Mouse (Mus musculus) kidney, adult 2 months (tissue): Measurements from ENCODE around the gene Zfp423. TPM values are rescaled to one million over a fixed set of nuclear protein-coding genes. Genes with fewer than 3 reads are reported as not detected.

Source experiments
- DNase-seq: peaks from one replicate; pipeline ENCODE4 v3.0.0; 2021
- H3K27ac ChIP-seq: fragments of 200-500 bp; 2 replicates; pipeline ENCODE4 v1.5.1; 2012; ENCODE audit warnings: low read depth, low read length, control low read depth, inconsistent platforms; ENCODE audit not compliant: insufficient read depth
- H3K27me3 ChIP-seq: fragments of 200-500 bp; replicated peaks from 2 replicates; pipeline ENCODE4 v1.6.1; 2012; ENCODE audit warnings: mild to moderate bottlenecking, moderate library complexity, low read length, inconsistent platforms; ENCODE audit not compliant: control insufficient read depth, insufficient read depth
- H3K36me3 ChIP-seq: fragments of 200-500 bp; 2 replicates; pipeline ENCODE4 v1.6.1; 2012; ENCODE audit warnings: mild to moderate bottlenecking, moderate library complexity, low read length, inconsistent platforms; ENCODE audit not compliant: control insufficient read depth, insufficient read depth
- H3K4me1 ChIP-seq: fragments of 200-500 bp; 2 replicates; pipeline ENCODE4 v1.6.1; 2011; ENCODE audit warnings: low read length; ENCODE audit not compliant: control insufficient read depth, insufficient read depth
- H3K4me3 ChIP-seq: fragments of 200-500 bp; 2 replicates; pipeline ENCODE4 v1.5.1; 2011; ENCODE audit warnings: mild to moderate bottlenecking, low read depth, low read length, control low read depth; ENCODE audit not compliant: insufficient read depth
- CTCF ChIP-seq: fragments of 200-500 bp; conservative IDR thresholded peaks from 2 replicates; pipeline ENCODE4 v1.5.1; 2011; ENCODE audit warnings: low read depth, mild to moderate bottlenecking, control low read depth, low read length, moderate library complexity, mixed read lengths; ENCODE audit not compliant: insufficient read depth, insufficient read length
- POLR2A ChIP-seq: fragments of 200-500 bp; IDR thresholded peaks from one replicate; pipeline ENCODE4 v1.6.1; 2011; ENCODE audit warnings: low read depth, low read length, control low read depth
- WGBS: fragments of 180-500 bp; shearing (Covaris S2); methylation state at CpG from one replicate; pipeline ENCODE4 v1.1.7; 2018; 5-methylcytosine and 5-hydroxymethylcytosine counted together
- polyA plus RNA-seq: library from polyadenylated mRNA; depleted of rRNA; stranded (reverse); fragments of >200 nt; gene quantifications from 2 replicates; pipeline ENCODE4 v1.2.3, GENCODE M21; 2012

Zfp423 gene
- polyA plus RNA-seq, 1 experiment, result 4.1 TPM

- H3K36me3 ChIP-seq, result no peaks in the 10 kb centered on the region
- DNase-seq, result no peak
- H3K4me1 ChIP-seq, result no peaks in the 10 kb centered on the region
- no peaks in the 10 kb centered on the region for H3K27me3 ChIP-seq
- no peak for TF ChIP-seq POLR2A
- TF ChIP-seq CTCF, result no peak
- H3K27ac ChIP-seq, result no peak overlapping the region
- no peak overlapping the region for H3K4me3 ChIP-seq
- 85% methylated on average over 6 of the region's 6 CpGs for WGBS
These were observed 292.1 kb downstream of the Zfp423 start for GRCm38 (mm10) chr8:87667297-87667696.

DNA sequence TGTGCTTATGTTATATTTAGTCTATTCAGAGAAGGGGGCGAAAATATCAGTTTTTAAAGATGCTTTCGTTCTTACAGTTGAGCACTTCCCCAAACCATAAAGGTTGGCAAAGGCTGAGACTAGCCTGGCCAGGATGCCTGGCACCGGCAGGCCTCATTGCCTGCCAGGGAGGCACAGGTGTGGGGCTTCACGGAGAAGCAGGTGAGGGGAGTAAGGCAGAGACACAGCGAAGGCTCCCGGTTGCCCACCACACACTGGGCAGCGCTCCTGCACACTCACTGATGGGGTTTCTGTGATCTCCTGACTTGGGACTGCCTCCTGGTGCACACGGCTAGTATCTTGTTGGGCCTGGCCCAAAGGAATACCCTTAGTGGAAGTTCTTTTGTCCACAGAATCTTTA lies 294.1 kb downstream of the Zfp423 start:
- WGBS, result 88% methylated on average over 8 of the region's 8 CpGs
- no peak overlapping the region for H3K27ac ChIP-seq

DNA sequence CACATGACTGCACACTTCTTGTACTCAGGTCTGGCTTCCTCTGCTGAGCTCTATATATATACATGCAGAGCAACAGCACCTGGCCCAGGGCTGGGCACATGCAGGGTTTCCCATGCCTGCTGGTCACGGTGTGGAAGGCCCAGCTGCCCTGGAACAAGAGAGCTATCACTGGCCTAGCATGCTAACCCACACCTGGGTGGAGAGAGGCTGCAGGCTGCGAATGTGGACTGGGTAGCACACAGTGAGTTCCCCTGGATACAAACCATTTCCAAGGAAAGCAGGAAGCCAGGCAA lies 295.2 kb downstream of the Zfp423 start:
- H3K27me3 ChIP-seq, result no peaks in the 10 kb centered on the region
- no peaks in the 10 kb centered on the region for H3K36me3 ChIP-seq
- H3K27ac ChIP-seq, result no peak overlapping the region
- H3K4me1 ChIP-seq, result no peaks in the 10 kb centered on the region
- WGBS, result 90% methylated on average over 2 of the region's 2 CpGs
- H3K4me3 ChIP-seq, result no peak overlapping the region
- TF ChIP-seq POLR2A (no peak), CTCF (no peak)
- no peak for DNase-seq

More for the DNA sequence above, 294.1 kb downstream of the Zfp423 start:
- Histone ChIP-seq H3K36me3 (no peaks in the 10 kb centered on the region), H3K27me3 (no peaks in the 10 kb centered on the region), H3K4me3 (no peak overlapping the region), H3K4me1 (no peaks in the 10 kb centered on the region)
- DNase-seq, result no peak
- TF ChIP-seq POLR2A, result no peak
- TF ChIP-seq CTCF, result no peak

DNA sequence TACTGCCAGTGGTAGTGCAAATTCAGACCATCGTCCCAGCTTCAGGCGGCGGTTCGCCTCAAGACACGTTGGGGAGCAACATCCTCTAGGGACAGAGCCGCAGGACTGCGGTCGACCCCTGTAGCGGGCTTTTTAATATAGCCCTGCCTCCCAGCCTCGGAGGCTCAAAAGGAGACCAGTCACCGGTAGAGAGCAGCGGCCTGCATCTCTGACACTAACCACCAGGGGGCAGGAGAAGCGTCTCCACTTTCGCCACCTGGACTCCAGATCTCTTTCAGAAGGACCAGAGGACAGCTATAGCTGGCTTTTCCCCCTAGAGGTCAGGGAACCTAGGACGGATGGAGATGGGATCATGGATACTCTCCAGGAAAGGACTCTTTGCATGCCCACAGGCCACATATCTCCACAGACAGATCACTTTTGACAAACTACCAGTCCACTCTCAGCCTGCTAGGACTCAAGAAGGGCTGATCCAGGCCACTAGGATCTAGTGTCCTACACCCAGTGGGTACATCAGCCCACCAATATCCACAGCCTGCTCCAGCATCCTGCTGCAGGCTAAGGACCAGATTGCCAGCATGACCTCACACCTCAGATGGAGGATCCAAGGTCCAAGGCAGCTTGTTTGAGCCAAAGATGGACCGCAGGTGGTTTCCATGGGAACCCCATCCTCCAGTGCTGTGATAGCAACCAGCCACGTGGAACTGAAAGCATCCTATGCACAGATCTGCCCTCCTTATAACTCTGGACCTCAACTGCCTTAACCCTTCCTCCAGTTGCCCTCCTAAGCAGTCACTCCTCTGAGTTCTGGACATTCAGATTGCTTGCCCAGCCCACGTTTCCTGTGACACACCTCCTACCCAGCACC lies 295.8 kb downstream of the Zfp423 start:
- H3K27ac ChIP-seq, result no peak overlapping the region
- WGBS, result 16% methylated on average over 18 of the region's 18 CpGs
- TF ChIP-seq POLR2A (no peak), CTCF (peak; percentile 73)
- H3K36me3 ChIP-seq, result no peaks in the 10 kb centered on the region
- DNase-seq, result peak; percentile 65
- H3K4me3 ChIP-seq, result no peak overlapping the region
- no peaks in the 10 kb centered on the region for H3K27me3 ChIP-seq
- H3K4me1 ChIP-seq, result no peaks in the 10 kb centered on the region

GRCm38 (mm10) chr8:87662811-87663341 lies 296.5 kb downstream of the Zfp423 start:
- WGBS, result 23% methylated on average over 25 of the region's 25 CpGs
- no peaks in the 10 kb centered on the region for H3K4me1 ChIP-seq
- no peak for TF ChIP-seq POLR2A
- no peak for TF ChIP-seq CTCF
- no peak for DNase-seq
- H3K27me3 ChIP-seq, result no peaks in the 10 kb centered on the region
- no peak overlapping the region for H3K27ac ChIP-seq
- H3K4me3 ChIP-seq, result peak overlapping the region; percentile 6; the same call in 1 of the 2 replicates
- no peaks in the 10 kb centered on the region for H3K36me3 ChIP-seq

GRCm38 (mm10) chr8:87662307-87662771 lies 297.1 kb downstream of the Zfp423 start:
- no peak overlapping the region for H3K4me3 ChIP-seq
- no peak for DNase-seq
- H3K27ac ChIP-seq, result no peak overlapping the region
- H3K4me1 ChIP-seq, result no peaks in the 10 kb centered on the region
- no peaks in the 10 kb centered on the region for H3K27me3 ChIP-seq
- 26% methylated on average over 27 of the region's 27 CpGs for WGBS
- TF ChIP-seq POLR2A (no peak), CTCF (no peak)
- H3K36me3 ChIP-seq, result no peaks in the 10 kb centered on the region
